Mouse (Mus musculus): ENCODE measurements around the gene Tspan9.

Tspan9 gene

GRCm38 (mm10) chr6:128035250-128035929 is 108.0 kb downstream of the Tspan9 start:
- no peak for DNase-seq (ENCODE audit: low spot score)

- peak; percentile 33 for DNase-seq (ENCODE audit: low spot score)
Measured at GRCm38 (mm10) chr6:128034317-128035249, 108.8 kb downstream of the Tspan9 start.

GRCm38 (mm10) chr6:128033868-128034250 is 109.5 kb downstream of the Tspan9 start:
- no peak for DNase-seq (ENCODE audit: low spot score)

GRCm38 (mm10) chr6:128033172-128033867 is 110.1 kb downstream of the Tspan9 start:
- DNase-seq (ENCODE audit: low spot score), result no peak

- DNase-seq (ENCODE audit: low spot score), result peak; percentile 89
Measured at GRCm38 (mm10) chr6:128032252-128033171, 110.9 kb downstream of the Tspan9 start.

GRCm38 (mm10) chr6:128031584-128031983 is 111.8 kb downstream of the Tspan9 start:
- DNase-seq (ENCODE audit: low spot score), result no peak

GRCm38 (mm10) chr6:128031096-128031495 is 112.3 kb downstream of the Tspan9 start:
- DNase-seq (ENCODE audit: low spot score), result no peak

- no peak for DNase-seq (ENCODE audit: low spot score)
Measured at GRCm38 (mm10) chr6:128030475-128030874, 112.9 kb downstream of the Tspan9 start.

- DNase-seq (ENCODE audit: low spot score), result no peak
Measured at GRCm38 (mm10) chr6:128029517-128030348, 113.7 kb downstream of the Tspan9 start.

- peak; percentile 25 for DNase-seq (ENCODE audit: low spot score)
Measured at GRCm38 (mm10) chr6:128028116-128028940, 115.1 kb downstream of the Tspan9 start.

GRCm38 (mm10) chr6:128025997-128026396 is 117.4 kb downstream of the Tspan9 start:
- DNase-seq (ENCODE audit: low spot score), result no peak

GRCm38 (mm10) chr6:128025581-128025980 is 117.8 kb downstream of the Tspan9 start:
- DNase-seq (ENCODE audit: low spot score), result no peak

- DNase-seq (ENCODE audit: low spot score), result no peak
Measured at GRCm38 (mm10) chr6:128022207-128022606, 121.2 kb downstream of the Tspan9 start.

GRCm38 (mm10) chr6:128021931-128022202 is 121.5 kb downstream of the Tspan9 start:
- no peak for DNase-seq (ENCODE audit: low spot score)

GRCm38 (mm10) chr6:128021106-128021930 is 122.1 kb downstream of the Tspan9 start:
- no peak for DNase-seq (ENCODE audit: low spot score)

- DNase-seq (ENCODE audit: low spot score), result no peak
Measured at GRCm38 (mm10) chr6:128020521-128021057, 122.8 kb downstream of the Tspan9 start.

- no peak for DNase-seq (ENCODE audit: low spot score)
Measured at GRCm38 (mm10) chr6:128020053-128020452, 123.3 kb downstream of the Tspan9 start.

- no peak for DNase-seq (ENCODE audit: low spot score)
Measured at GRCm38 (mm10) chr6:128019119-128019518, 124.3 kb downstream of the Tspan9 start.

- DNase-seq (ENCODE audit: low spot score), result no peak
Measured at GRCm38 (mm10) chr6:128015304-128015703, 128.1 kb downstream of the Tspan9 start.

Measured in urinary bladder, postnatal 25 days (tissue).